Mouse (Mus musculus) midbrain, embryonic 15.5 days (tissue): Measurements from ENCODE around the gene Armh3. TPM values are rescaled to one million over a fixed set of nuclear protein-coding genes. Genes with fewer than 3 reads are reported as not detected.

ENCODE experiments used
- polyA plus RNA-seq: library from polyadenylated mRNA; unstranded; fragments of >200 nt; fragmentation: Nextera tagmentation; extraction: Ambion mirVana; gene quantifications from 2 replicates; pipeline ENCODE4 v1.2.1, GENCODE M21; 2015

Armh3 gene
- polyA plus RNA-seq, 1 experiment from 2014 or later: 25.4 TPM

Other genes with a start within 250 kb of the Armh3 start
- gene Npm3, start 248.9 kb downstream of the Armh3 start, polyA plus RNA-seq: 6.3 and 6.9 TPM in 2 replicates
- gene Mgea5, start 214.7 kb downstream of the Armh3 start, polyA plus RNA-seq: 91.4 TPM in 2 replicates
- gene Kcnip2, start 182.4 kb downstream of the Armh3 start, polyA plus RNA-seq: 7.0 and 7.2 TPM in 2 replicates
- 3.9 and 4.0 TPM in 2 replicates for gene Hps6, start 5.0 kb upstream of the Armh3 start, polyA plus RNA-seq
- gene Pprc1, start 46.4 kb upstream of the Armh3 start, polyA plus RNA-seq: 22.0 and 22.5 TPM in 2 replicates
- gene Ldb1, start 46.7 kb upstream of the Armh3 start, polyA plus RNA-seq: 122 and 129 TPM in 2 replicates
- 65.5 and 70.3 TPM in 2 replicates for gene Nolc1, start 77.4 kb upstream of the Armh3 start, polyA plus RNA-seq
- gene Elovl3, start 133.4 kb upstream of the Armh3 start, polyA plus RNA-seq: 0.49 and 0.52 TPM in 2 replicates
- 4.5 and 6.2 TPM in 2 replicates for gene Pitx3, start 149.8 kb upstream of the Armh3 start, polyA plus RNA-seq
- 79.0 and 83.0 TPM in 2 replicates for gene Gbf1, start 154.0 kb upstream of the Armh3 start, polyA plus RNA-seq